Mouse (Mus musculus) mature B cell (primary cell): ENCODE measurements around the gene Tmem266.

Experiments used
- in situ Hi-C: fragments of 300-500 bp; cut with MboI; formaldehyde crosslinking; loops from 2 replicates; pipeline ENCODE4 v1.14.3; 2019

Gene Tmem266

DNA sequence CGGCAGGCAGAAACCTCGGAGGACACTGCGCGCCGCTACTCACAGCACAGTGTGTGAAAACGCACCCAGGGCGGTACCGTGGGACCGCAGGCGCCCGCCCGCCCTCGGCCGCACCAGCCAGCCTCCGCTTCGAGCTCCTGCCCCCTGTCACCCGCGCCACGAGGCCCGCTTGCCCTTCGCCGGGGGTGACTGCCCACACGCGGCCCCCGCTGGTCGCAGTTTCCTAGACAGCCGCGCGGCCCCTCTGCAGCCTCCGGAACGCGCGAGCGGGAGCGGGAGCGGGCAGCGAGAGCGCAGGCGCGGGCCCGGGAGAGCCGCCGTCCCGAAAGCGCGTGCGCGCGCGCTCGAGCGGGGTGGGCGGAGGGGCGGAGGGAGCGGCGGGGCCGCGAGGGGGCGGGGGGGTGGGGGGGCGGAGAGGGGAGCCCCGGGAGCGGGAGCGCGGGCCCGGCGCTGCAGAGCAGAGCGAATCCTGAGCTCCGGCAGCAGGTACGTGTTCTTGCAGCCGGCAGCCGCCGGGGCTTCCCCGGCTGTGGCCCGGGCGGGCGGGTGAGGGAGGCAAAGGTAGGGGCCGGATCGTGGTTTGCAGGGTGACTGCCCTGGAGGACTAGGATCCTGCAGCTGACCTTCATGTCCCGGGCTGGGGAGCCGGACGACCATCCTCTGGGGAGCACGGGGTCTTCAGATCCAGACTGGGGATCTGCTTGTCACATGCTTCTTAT, at the start of gene Tmem266, which contains the start of gene Nrg4:
Gene Tmem266 (plus strand): TSS at position 399 of the 719 bp plus-strand sequence.
Gene Nrg4 (minus strand): TSS at position 330 of the 719 bp plus-strand sequence.
- in situ Hi-C loops, result no loop called here

DNA sequence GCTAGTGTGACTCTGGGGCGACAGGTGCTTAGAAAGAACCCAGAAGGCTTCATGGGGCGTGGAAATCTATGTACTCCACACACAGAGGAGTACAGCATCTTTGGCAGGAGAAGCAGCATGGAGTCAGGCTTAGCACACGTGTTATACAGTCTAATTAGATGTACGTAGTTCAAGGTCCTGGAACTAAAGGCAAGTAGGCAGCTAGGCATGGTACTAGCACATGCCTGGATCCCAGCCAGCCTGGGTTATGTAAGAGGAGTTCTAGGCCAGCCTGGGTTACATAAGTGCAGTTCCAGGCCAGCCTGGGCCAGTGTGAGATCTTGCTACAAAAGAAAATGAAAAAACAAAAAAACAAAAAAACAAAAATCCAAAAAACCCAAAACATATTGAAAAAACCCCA, 49.2 kb upstream of the Tmem266 start:
- in situ Hi-C loops, result no loop called here

GRCm38 (mm10) chr9:55279114-55279825, 47.4 kb upstream of the Tmem266 start:
- in situ Hi-C loops, result no loop called here

DNA sequence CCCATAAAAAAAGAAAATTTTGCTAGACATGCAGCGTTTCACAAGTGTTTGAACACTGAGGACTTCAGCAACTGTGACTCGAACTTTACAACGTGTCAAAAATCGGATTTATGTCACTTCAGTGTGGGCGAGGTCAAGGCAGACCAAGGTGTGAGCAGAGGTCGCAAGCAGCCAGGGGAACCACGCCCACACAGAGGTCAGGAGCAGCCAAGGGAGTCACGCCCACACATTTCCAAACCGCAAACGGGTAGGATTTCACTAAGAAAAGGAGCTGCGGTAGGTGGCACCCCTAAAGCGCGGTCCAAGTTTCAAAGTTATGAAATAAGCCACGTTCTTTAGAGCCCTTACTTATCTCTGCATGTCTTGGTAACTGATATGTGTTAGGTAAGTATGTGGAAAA, 43.2 kb upstream of the Tmem266 start:
- in situ Hi-C loops, result no loop called here

- in situ Hi-C loops, result no loop called here
Observed at GRCm38 (mm10) chr9:55285197-55285596, 41.5 kb upstream of the Tmem266 start.

- in situ Hi-C loops, result no loop called here
Observed at GRCm38 (mm10) chr9:55289475-55290198, 37.1 kb upstream of the Tmem266 start.

- in situ Hi-C loops, result no loop called here
Observed at GRCm38 (mm10) chr9:55291966-55292365, 34.7 kb upstream of the Tmem266 start.

DNA sequence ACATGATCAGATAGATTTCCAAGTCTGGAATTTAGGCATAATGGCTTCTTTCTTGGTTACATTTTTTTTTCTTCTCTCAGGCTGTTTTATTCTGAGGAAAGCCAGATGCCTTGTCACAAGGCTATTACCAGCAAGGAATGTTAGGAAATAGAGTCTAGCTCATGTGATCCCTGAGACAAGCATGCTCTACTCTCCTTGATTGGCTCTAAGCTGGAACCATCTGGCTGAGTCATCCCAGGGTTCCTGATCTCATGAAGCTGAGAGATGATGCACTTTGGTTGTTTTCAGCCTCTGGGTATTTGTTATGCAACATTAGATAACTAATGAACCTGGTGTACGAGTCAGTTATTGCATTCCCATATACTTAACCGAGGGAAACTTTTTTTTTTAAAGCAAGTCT, 30.5 kb upstream of the Tmem266 start:
- in situ Hi-C loops, result no loop called here

DNA sequence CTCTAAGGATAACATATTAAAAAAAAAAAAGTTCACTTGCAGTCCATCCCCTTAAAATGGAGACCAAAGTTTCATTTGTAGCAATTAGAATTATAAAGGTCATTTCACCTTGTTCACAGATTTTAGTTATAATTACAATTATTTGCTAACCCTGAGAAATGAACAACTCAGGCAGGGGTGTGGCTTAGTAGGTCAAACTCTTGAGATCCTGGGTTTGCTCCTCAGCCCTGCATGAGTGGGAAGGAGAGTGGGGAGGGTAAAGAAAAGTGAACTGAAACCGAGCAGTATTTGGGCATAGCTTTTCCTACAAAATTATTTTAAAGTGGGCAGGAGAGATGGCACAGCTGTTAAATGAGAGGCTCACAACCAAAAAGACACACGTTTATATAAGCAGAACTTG, 19.6 kb upstream of the Tmem266 start:
- in situ Hi-C loops, result no loop called here

DNA sequence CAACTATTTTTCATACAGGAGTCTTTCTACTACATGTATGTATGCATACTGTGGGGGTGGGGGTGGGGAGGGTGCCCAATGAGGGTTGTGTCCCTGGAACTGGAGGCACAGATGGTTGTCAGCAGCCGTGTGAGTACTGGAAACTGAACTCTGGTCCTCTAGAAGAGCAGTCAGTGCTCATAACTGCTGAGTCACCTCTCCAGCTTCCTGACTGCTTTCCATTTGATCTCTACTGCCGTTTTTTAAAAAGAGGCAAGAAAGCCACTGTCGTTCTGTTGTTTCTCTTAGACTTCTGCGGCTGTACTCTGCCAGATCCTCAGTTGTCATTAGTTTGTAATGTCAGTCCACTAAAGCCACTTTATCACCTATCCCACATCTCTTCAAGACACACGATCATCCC, 19.2 kb upstream of the Tmem266 start:
- in situ Hi-C loops, result no loop called here

DNA sequence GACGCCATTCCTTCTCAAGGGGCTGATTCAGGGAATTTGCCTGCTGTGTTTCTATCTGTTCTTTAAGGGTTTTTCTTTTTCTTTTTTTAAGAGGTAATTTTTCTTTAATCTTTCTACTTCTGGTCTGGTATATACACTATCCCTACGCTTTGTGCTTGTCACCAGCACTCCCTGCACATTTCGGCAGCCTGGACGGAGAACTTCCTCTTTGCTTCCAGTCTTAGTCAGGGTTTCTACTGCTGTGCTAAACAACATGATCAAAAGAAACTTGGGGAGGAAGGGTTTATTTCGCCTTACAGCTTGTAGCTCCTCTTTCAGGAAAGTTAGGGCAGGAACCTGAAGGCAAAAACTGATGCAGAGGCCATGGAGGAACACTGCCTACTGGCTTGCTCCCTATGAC, 18.3 kb upstream of the Tmem266 start:
- in situ Hi-C loops, result no loop called here

DNA sequence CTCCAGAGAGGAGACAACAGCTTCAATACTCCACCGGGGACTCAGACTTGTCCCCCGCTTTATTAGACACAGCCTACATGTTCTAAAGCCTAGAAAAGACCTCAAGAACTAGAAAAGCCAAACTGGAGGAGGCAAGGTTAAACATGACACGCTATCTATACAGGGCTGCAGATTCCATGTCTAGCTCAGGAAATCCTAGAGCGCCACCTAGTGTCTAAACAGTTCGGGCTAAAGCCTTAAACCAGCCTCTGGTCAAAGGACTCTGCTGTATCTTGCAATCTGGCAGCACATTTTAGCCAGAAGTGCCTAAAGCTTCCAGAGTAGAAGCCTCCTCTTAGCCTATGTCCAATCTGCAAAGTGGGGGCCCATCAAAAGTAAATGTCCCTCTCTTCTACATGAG, 15.2 kb upstream of the Tmem266 start:
- in situ Hi-C loops, result no loop called here

GRCm38 (mm10) chr9:55313619-55314261, 13.0 kb upstream of the Tmem266 start:
- in situ Hi-C loops, result no loop called here

DNA sequence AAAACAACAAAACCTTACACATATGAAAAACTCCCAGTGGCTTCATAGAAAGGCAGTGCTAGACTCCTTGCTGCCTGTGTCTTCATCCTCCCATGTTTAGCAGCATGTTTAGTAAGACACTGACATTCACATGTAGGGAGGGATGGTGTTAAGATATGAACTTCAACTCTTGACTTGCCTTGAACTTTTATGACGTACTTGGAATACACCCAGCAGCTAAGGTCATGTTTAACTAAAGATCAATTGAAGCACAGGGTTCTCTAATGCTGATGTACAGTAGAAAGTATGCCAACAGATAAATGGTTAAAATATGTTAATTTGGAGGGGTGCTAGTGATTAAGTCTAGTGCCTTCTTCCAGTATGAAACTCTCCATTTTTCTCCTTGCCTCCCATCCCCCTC, 4.1 kb upstream of the Tmem266 start:
- in situ Hi-C loops, result no loop called here

DNA sequence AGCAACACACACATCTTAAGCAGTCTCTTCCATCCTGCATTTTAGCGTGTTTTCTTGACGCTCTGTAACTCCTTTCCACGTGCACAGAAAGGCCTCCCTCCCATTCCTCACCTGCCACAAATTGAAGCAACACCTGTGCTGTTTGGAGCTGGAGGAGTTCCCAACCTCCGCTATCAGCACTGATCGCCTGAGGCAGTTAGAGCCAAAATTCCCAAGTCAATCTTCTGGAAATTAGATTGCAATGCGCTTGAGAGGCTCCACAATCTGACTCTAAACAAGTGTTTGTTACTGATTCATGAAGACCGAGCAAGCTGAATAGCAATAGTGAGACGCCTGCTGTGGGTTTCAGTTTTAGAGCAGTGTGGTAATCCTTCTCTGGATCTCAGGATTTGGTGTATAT, 2.6 kb upstream of the Tmem266 start:
- in situ Hi-C loops, result no loop called here

- in situ Hi-C loops, result no loop called here
Observed at GRCm38 (mm10) chr9:55324516-55324915, 2.2 kb upstream of the Tmem266 start.

DNA sequence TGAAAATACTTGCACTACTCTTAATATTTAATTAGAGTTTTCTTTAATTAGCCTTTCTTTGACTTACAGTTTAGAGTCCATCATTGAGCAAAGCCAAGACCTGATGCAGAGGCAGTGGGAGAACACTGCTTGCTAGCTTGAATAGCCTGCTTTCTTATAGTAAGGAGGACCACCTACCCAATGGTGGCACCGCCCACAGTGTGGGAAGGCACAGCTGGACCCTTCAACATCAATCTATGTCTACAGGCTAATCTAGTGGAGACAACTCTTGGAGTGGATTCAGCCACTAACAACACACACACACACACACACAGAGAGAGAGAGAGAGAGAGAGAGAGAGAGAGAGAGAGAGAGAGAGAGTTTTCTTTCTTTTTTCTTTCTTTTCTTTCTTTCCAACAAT, 1.7 kb upstream of the Tmem266 start:
- in situ Hi-C loops, result no loop called here

GRCm38 (mm10) chr9:55325564-55326514, 874 bp upstream of the Tmem266 start:
- in situ Hi-C loops, result no loop called here

GRCm38 (mm10) chr9:55327234-55327615, 512 bp downstream of the Tmem266 start:
- in situ Hi-C loops, result no loop called here

DNA sequence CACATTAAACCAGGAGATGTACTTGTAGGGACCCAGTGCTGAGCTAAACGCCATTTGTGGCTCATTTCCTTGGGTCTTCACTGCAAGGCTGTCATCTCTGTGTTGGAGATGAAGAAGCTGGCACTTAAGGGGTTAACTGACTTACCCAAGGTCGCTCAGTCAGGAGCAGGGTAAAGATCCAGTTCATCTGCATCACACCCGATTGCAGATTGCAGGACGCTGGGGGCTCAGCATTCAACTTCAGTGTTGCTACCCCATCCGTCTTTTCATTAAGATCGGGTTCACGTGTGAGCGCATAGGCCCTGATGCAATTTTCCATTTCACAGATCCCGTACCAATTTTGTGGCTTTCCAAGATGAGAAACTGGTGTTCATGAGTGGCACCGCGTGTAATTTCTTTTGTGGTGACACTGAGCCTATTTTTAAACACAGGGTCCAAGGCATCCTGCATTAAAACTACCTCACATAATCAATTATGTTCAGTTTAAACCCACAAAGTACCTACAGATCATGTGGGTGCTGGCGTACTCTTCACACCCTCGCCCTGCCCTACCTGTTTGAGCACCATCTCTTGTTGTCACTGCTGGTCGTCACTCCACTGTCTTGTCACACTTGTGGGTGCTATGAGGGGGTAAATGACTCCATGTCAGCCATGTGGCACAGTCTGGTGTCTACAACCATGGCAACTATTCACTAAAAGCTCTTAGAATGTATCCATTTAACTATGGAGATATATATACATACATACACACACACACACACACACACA, 1.6 kb downstream of the Tmem266 start:
- in situ Hi-C loops, result no loop called here
